Mouse (Mus musculus): ENCODE data around the gene Prss22. TPM values are rescaled to one million over a fixed set of nuclear protein-coding genes. Genes with fewer than 3 reads are reported as not detected.
A peak's percentile ranks its signal among the peaks of the same experiment; 100 is the strongest.

Gene Prss22
- polyA plus RNA-seq, 1 experiment = 1.0 TPM

DNA sequence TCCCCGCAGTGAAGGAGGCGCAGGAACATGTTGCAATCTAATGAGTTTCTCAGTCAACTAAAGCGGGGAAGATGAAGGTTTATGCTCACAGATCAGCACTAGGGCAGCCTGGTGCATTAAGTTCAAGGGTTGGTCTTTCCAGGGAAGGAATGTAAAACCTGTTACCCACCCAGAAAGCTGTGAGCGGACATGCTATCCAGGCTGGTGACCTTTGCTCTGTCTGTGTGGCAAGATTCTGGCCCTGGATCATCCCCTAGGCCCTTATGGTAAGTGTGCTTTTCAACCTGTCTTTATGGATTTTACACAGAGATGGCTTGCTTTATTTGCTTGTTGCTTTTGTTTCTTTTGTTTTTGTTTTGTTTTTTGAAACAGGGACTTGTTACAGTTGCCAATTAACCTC, 21.2 kb downstream of the Prss22 start:
- H3K27ac ChIP-seq (ENCODE audit: control insufficient read depth, insufficient read depth, low read length) = no peak overlapping the region
- H3K4me1 ChIP-seq (replicated peaks; ENCODE audit: control insufficient read depth, insufficient read depth, low read length) = peaks cover 4% of the 10 kb centered on the region
- no peaks in the 10 kb centered on the region for H3K27me3 ChIP-seq (ENCODE audit: control insufficient read depth, insufficient read depth, low read length)
- 96% methylated on average over 4 of the region's 4 CpGs for WGBS
- no peak overlapping the region for H3K4me3 ChIP-seq (ENCODE audit: control insufficient read depth, insufficient read depth, low read length)
- DNase-seq = no peak
- no peaks in the 10 kb centered on the region for H3K36me3 ChIP-seq (ENCODE audit: control insufficient read depth, insufficient read depth, low read length)
- TF ChIP-seq POLR2A (IDR thresholded peaks at IDR 0.05; ENCODE audit: control insufficient read depth, extremely low read depth, insufficient read depth, low read length, poor library complexity) (no peak), CTCF (IDR thresholded peaks at IDR 0.05; ENCODE audit: borderline replicate concordance, control insufficient read depth, extremely low read depth, insufficient read depth, low read length, poor library complexity) (no peak)

DNA sequence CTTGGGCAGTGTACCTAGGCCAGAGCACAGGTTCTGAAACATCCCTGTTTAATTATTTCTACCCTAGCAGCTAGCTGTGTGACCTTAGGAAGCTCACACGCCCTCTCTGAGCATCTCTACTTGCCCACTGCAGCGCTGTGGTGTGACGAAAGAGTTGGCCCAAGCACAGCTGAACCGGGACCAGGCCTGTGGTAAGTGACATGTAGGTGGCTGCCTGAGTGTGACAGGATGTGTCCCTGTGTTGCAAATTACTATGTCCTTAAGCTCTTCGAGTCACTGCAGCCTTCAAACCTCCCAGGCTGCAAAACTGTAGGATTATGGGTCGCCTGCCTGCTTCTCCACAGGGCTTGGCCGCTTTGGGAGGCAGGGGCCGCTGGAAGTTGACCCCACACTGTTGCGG, 26.6 kb downstream of the Prss22 start:
- Histone ChIP-seq H3K4me3 (ENCODE audit: control insufficient read depth, insufficient read depth, low read length) (no peak overlapping the region), H3K4me1 (replicated peaks; ENCODE audit: control insufficient read depth, insufficient read depth, low read length) (0 out of 2 replicates have a peak, but pooled peaks cover 2% of the 10 kb centered on the region), H3K27ac (ENCODE audit: control insufficient read depth, insufficient read depth, low read length) (no peak overlapping the region), H3K36me3 (ENCODE audit: control insufficient read depth, insufficient read depth, low read length) (no peaks in the 10 kb centered on the region), H3K27me3 (ENCODE audit: control insufficient read depth, insufficient read depth, low read length) (no peaks in the 10 kb centered on the region)
- TF ChIP-seq POLR2A (IDR thresholded peaks at IDR 0.05; ENCODE audit: control insufficient read depth, extremely low read depth, insufficient read depth, low read length, poor library complexity) = no peak
- no peak for TF ChIP-seq CTCF (IDR thresholded peaks at IDR 0.05; ENCODE audit: borderline replicate concordance, control insufficient read depth, extremely low read depth, insufficient read depth, low read length, poor library complexity)
- no peak for DNase-seq
- WGBS = 79% methylated on average over 9 of the region's 9 CpGs

DNA sequence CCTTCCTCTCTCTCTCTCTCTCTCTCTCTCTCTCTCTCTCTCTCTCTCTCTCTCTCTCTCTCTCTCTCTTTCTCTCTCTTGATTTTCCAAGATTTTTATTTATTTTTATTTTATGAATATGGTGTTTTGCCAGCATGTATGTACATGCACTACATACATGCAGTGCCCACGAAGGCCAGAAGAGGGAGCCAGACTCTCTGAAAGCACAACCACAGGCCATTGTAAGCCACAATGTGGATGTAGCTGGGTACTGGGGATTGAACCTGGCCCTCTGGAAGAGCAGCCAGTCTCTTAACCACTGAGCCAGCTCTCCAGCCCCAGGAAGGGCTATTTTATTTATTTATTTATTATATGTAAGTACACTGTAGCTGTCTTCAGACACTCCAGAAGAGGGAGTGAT, 28.7 kb downstream of the Prss22 start:
- 3% methylated on average over 1 of the region's 1 CpGs for WGBS
- TF ChIP-seq CTCF (IDR thresholded peaks at IDR 0.05; ENCODE audit: borderline replicate concordance, control insufficient read depth, extremely low read depth, insufficient read depth, low read length, poor library complexity) = no peak
- no peak for TF ChIP-seq POLR2A (IDR thresholded peaks at IDR 0.05; ENCODE audit: control insufficient read depth, extremely low read depth, insufficient read depth, low read length, poor library complexity)

DNA sequence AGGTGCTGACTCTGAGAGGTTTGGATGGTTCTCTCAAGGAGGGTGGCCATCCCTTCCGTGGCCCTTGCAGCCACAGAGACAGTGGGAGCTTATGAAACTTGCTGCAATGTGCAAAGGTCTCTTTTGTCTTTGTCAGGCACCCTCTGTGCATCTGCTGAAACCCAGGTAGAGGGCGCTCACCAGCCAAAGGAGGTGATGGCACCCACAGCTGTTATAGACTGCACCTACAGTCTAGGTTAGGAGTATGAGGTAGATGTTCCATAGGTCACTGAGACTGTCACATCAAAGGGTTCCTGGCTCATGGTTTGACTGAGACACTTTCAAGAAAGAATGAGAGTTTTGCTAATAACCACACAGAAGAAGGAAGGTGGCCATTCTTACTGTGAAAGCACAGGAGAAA, 29.1 kb downstream of the Prss22 start:
- Histone ChIP-seq H3K36me3 (ENCODE audit: control insufficient read depth, insufficient read depth, low read length) (no peaks in the 10 kb centered on the region), H3K27ac (ENCODE audit: control insufficient read depth, insufficient read depth, low read length) (no peak overlapping the region), H3K4me3 (ENCODE audit: control insufficient read depth, insufficient read depth, low read length) (no peak overlapping the region), H3K27me3 (ENCODE audit: control insufficient read depth, insufficient read depth, low read length) (no peaks in the 10 kb centered on the region), H3K4me1 (replicated peaks; ENCODE audit: control insufficient read depth, insufficient read depth, low read length) (0 out of 2 replicates have a peak, but pooled peaks cover 2% of the 10 kb centered on the region)
- 63% methylated on average over 2 of the region's 2 CpGs for WGBS
- DNase-seq = peak; percentile 26
- TF ChIP-seq CTCF (IDR thresholded peaks at IDR 0.05; ENCODE audit: borderline replicate concordance, control insufficient read depth, extremely low read depth, insufficient read depth, low read length, poor library complexity) (no peak), POLR2A (IDR thresholded peaks at IDR 0.05; ENCODE audit: control insufficient read depth, extremely low read depth, insufficient read depth, low read length, poor library complexity) (no peak)

More for the DNA sequence above, 28.7 kb downstream of the Prss22 start:
- Histone ChIP-seq H3K4me3 (ENCODE audit: control insufficient read depth, insufficient read depth, low read length) (no peak overlapping the region), H3K27ac (ENCODE audit: control insufficient read depth, insufficient read depth, low read length) (no peak overlapping the region), H3K4me1 (replicated peaks; ENCODE audit: control insufficient read depth, insufficient read depth, low read length) (0 out of 2 replicates have a peak, but pooled peaks cover 2% of the 10 kb centered on the region), H3K36me3 (ENCODE audit: control insufficient read depth, insufficient read depth, low read length) (no peaks in the 10 kb centered on the region), H3K27me3 (ENCODE audit: control insufficient read depth, insufficient read depth, low read length) (no peaks in the 10 kb centered on the region)
- DNase-seq = peak; percentile 74

DNA sequence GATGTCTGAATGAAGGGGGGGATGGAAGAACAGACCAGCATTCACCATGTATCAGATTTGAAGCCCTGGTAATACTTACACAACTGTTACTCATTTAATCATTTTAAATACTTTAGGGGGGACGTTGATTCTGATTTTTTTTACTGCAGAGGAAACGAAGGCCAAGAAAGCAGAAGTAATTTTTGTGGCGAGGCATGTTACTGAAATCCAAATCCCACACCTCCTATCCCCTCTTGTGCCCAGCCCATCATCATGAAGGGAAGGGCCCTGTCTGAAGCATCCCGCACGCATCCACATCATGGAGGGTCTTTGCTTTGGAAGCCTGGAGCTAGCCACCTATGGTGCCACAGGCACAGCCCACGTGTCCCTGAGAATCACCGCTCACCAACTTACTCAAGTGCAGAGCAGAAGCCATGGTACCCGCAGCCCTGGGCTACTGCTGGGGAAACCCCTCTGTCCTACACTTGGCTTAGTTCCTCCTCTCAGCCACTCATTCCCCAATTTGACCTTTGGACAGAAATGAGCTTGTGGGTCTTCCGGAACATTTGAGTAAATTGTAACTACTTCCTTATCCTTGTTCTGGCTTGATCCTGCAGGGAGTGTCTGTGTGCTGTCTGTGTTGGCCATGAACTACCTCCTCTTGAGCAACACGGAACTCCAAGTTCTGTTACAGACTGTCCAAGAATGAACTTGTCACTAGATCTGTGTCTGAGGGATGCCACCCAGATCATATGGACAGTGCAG, 31.1 kb downstream of the Prss22 start:
- Histone ChIP-seq H3K27me3 (ENCODE audit: control insufficient read depth, insufficient read depth, low read length) (no peaks in the 10 kb centered on the region), H3K27ac (ENCODE audit: control insufficient read depth, insufficient read depth, low read length) (no peak overlapping the region), H3K4me3 (ENCODE audit: control insufficient read depth, insufficient read depth, low read length) (no peak overlapping the region), H3K4me1 (replicated peaks; ENCODE audit: control insufficient read depth, insufficient read depth, low read length) (0 out of 2 replicates have a peak, but pooled peaks cover 2% of the 10 kb centered on the region), H3K36me3 (ENCODE audit: control insufficient read depth, insufficient read depth, low read length) (no peaks in the 10 kb centered on the region)
- no peak for TF ChIP-seq CTCF (IDR thresholded peaks at IDR 0.05; ENCODE audit: borderline replicate concordance, control insufficient read depth, extremely low read depth, insufficient read depth, low read length, poor library complexity)
- no peak for TF ChIP-seq POLR2A (IDR thresholded peaks at IDR 0.05; ENCODE audit: control insufficient read depth, extremely low read depth, insufficient read depth, low read length, poor library complexity)
- 49% methylated on average over 10 of the region's 10 CpGs for WGBS
- DNase-seq = no peak

DNA sequence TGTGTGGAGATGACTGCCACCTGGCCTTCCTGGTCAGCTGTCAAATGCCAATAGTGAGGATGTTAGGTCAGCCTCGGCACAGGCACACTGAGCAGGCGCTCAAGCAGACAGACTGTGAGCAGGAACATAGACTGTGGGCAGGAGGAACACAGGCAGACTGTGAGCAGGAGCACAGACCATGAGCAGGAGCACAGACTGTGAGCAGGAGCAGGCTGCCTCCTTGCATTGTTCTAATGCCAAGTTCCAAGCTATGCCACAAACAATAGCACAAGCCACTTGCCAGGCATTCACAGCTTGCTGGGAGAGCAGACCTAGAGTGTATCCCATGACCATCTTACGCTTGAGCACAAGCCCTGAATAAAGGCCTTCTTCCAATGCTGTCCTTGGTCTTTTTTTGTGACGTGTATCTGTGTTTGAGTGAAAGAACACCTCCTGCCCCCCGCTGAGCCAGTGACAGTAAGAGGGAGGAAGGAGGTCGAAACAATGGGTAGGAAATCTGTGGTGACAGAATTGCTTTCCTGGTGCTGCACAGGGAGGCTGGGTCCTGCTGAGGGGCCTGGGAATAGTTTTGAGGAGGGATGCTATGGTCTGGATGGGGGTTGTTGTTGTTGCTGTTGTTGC, 32.0 kb downstream of the Prss22 start:
- no peaks in the 10 kb centered on the region for H3K27me3 ChIP-seq (ENCODE audit: control insufficient read depth, insufficient read depth, low read length)
- no peak overlapping the region for H3K27ac ChIP-seq (ENCODE audit: control insufficient read depth, insufficient read depth, low read length)
- H3K4me3 ChIP-seq (ENCODE audit: control insufficient read depth, insufficient read depth, low read length) = no peak overlapping the region
- 65% methylated on average over 6 of the region's 6 CpGs for WGBS
- no peak for TF ChIP-seq CTCF (IDR thresholded peaks at IDR 0.05; ENCODE audit: borderline replicate concordance, control insufficient read depth, extremely low read depth, insufficient read depth, low read length, poor library complexity)
- no peak for TF ChIP-seq POLR2A (IDR thresholded peaks at IDR 0.05; ENCODE audit: control insufficient read depth, extremely low read depth, insufficient read depth, low read length, poor library complexity)
- H3K4me1 ChIP-seq (replicated peaks; ENCODE audit: control insufficient read depth, insufficient read depth, low read length) = 0 out of 2 replicates have a peak, but pooled peaks cover 2% of the 10 kb centered on the region
- no peak for DNase-seq
- H3K36me3 ChIP-seq (ENCODE audit: control insufficient read depth, insufficient read depth, low read length) = no peaks in the 10 kb centered on the region

All from thymus, adult 2 months (tissue).